In genomic region chr13:18281084-18281483, GRCm38 (mm10) we compare ENCODE assay signal across 11 mouse cellular contexts.
DNase-seq lines count a peak whose midpoint lies in the region; ATAC-seq lines count a peak whose summit lies in the region.
"Had no signal": no experiment of that assay in that cellular context is flagged by ENCODE, and none has a peak within 500 bp of the region (broad histone marks: within the 10 kb centered on the region; RNA-seq: fewer than 3 reads in every experiment).

No protein-coding gene starts in this region.

- intact Hi-C loops in left cerebral cortex, postnatal 4 days (cut with DNase I), result no loop called here

- H3K27me3 ChIP-seq in embryonic facial prominence, embryonic 11.5 days (ENCODE audit: control insufficient read depth, insufficient read depth, low read length), result no peaks in the 10 kb centered on the region
- H3K27me3 ChIP-seq: embryonic facial prominence, embryonic 15.5 days had no signal

- no peaks in the 10 kb centered on the region for H3K9me3 ChIP-seq in embryonic facial prominence, embryonic 11.5 days (replicated peaks; ENCODE audit: control insufficient read depth, low read length)
- H3K9me3 ChIP-seq: embryonic facial prominence, embryonic 15.5 days had no signal

- H3K27ac ChIP-seq in embryonic facial prominence, embryonic 11.5 days (replicated peaks; ENCODE audit: low read depth, low read length), result no peak overlapping the region
- H3K27ac ChIP-seq: embryonic facial prominence, embryonic 15.5 days had no signal

- peak; percentile 15 for DNase-seq in embryonic facial prominence, embryonic 11.5 days (ENCODE audit: low spot score)
- DNase-seq in frontal cortex, postnatal 36 days (ENCODE audit: low spot score in 2 of 2), result peak; percentile 20 to 36
- DNase-seq in left cerebral cortex, postnatal 4 days, result peak; percentile 84
- peak; percentile 28 for DNase-seq in right cerebral cortex, adult 18-20 months
- DNase-seq in adrenal gland, postnatal 4 days (ENCODE audit: low spot score in 2 of 2), result no peak
- DNase-seq in B cell, adult 2 months, result no peak
- DNase-seq: lung, postnatal 4 days had no signal

- no peaks in the 10 kb centered on the region for H3K4me1 ChIP-seq in embryonic facial prominence, embryonic 11.5 days (ENCODE audit: control insufficient read depth, insufficient read depth, low read length)
- H3K4me1 ChIP-seq: embryonic facial prominence, embryonic 15.5 days had no signal

- no peak overlapping the region for H3K4me2 ChIP-seq in embryonic facial prominence, embryonic 11.5 days (ENCODE audit: low read depth, low read length)
- H3K4me2 ChIP-seq: embryonic facial prominence, embryonic 15.5 days had no signal

- no peak overlapping the region for H3K4me3 ChIP-seq in embryonic facial prominence, embryonic 11.5 days (ENCODE audit: low read depth, low read length)
- H3K4me3 ChIP-seq: embryonic facial prominence, embryonic 15.5 days had no signal

- no peaks in the 10 kb centered on the region for H3K36me3 ChIP-seq in embryonic facial prominence, embryonic 11.5 days (replicated peaks; ENCODE audit: control insufficient read depth, insufficient read depth, low read depth, low read length)
- H3K36me3 ChIP-seq: embryonic facial prominence, embryonic 15.5 days had no signal

- no peak overlapping the region for H3K9ac ChIP-seq in embryonic facial prominence, embryonic 11.5 days (replicated peaks; ENCODE audit: low read length)
- H3K9ac ChIP-seq: embryonic facial prominence, embryonic 15.5 days had no signal

- 0 out of 2 replicates have a peak, but pooled peaks have one; percentile 48 for ATAC-seq in embryonic facial prominence, embryonic 11.5 days (replicated peaks; ENCODE audit: insufficient number of reproducible peaks, low FRiP score, low TSS enrichment, low read depth)
- ATAC-seq in megakaryocyte, adult 5-6 weeks (ENCODE audit: poor library complexity, severe bottlenecking), result no peak
- ATAC-seq: inflammation-experienced regulatory T-cells, adult 6 months; Patski had no signal

- 38% methylated on average over 3 of the region's 3 CpGs for WGBS in embryonic facial prominence, embryonic 11.5 days

Comparison
In these comparisons a context has a peak if more than half of its experiments do, and no peak if none do; other contexts are left out.
1. DNase-seq: peak in embryonic facial prominence, embryonic 11.5 days (single experiment), frontal cortex, postnatal 36 days (2 of 2), left cerebral cortex, postnatal 4 days (single experiment) and right cerebral cortex, adult 18-20 months (single experiment); none in adrenal gland, postnatal 4 days (0 of 2) and B cell, adult 2 months (0 of 2).